ENCODE assay signal across 13 mouse cellular contexts in genomic region chr9:94410042-94410441, GRCm38 (mm10).
DNase-seq lines count a peak whose midpoint lies in the region; ATAC-seq lines count a peak whose summit lies in the region.
"Had no signal": no experiment of that assay in that cellular context is flagged by ENCODE, and none has a peak within 500 bp of the region (broad histone marks: within the 10 kb centered on the region; RNA-seq: fewer than 3 reads in every experiment).

No protein-coding gene starts in this region.

- no peak overlapping the region for H3K4me2 ChIP-seq in hindbrain, embryonic 15.5 days
- no peak overlapping the region for H3K4me2 ChIP-seq in neural tube, embryonic 14.5 days (ENCODE audit: low read depth, low read length)
- H3K4me2 ChIP-seq: embryonic facial prominence, embryonic 12.5 days had no signal

- no peaks in the 10 kb centered on the region for H3K9me3 ChIP-seq in forebrain, embryonic 10.5 days
- H3K9me3 ChIP-seq in hindbrain, embryonic 15.5 days: no peaks in the 10 kb centered on the region
- H3K9me3 ChIP-seq in neural tube, embryonic 14.5 days (ENCODE audit: control insufficient read depth, low read length): no peaks in the 10 kb centered on the region
- H3K9me3 ChIP-seq: embryonic facial prominence, embryonic 12.5 days had no signal

- peaks cover 24% of the 10 kb centered on the region for H3K4me1 ChIP-seq in forebrain, embryonic 10.5 days
- H3K4me1 ChIP-seq in hindbrain, embryonic 15.5 days (replicated peaks): peaks cover 14% of the 10 kb centered on the region; the same call in 1 of the 2 replicates
- no peaks in the 10 kb centered on the region for H3K4me1 ChIP-seq in neural tube, embryonic 14.5 days (ENCODE audit: control insufficient read depth, insufficient read depth, low read length)
- H3K4me1 ChIP-seq: embryonic facial prominence, embryonic 12.5 days had no signal

- H3K9ac ChIP-seq in hindbrain, embryonic 15.5 days: no peak overlapping the region
- no peak overlapping the region for H3K9ac ChIP-seq in neural tube, embryonic 14.5 days (replicated peaks; ENCODE audit: low read depth, low read length)
- H3K9ac ChIP-seq: embryonic facial prominence, embryonic 12.5 days had no signal

- ATAC-seq in hindbrain, embryonic 15.5 days (ENCODE audit: low FRiP score, low read depth): peak; percentile 94
- ATAC-seq in neural tube, embryonic 14.5 days (ENCODE audit: low read depth): peak; percentile 93
- no peak for ATAC-seq in erythroid progenitor cell, adult 5-6 weeks (replicated peaks; ENCODE audit: low FRiP score, poor library complexity, severe bottlenecking)
- ATAC-seq: lung, postnatal 0 days had no signal

- no peaks in the 10 kb centered on the region for H3K27me3 ChIP-seq in forebrain, embryonic 10.5 days (ENCODE audit: poor library complexity, severe bottlenecking)
- H3K27me3 ChIP-seq in hindbrain, embryonic 15.5 days: no peaks in the 10 kb centered on the region
- no peaks in the 10 kb centered on the region for H3K27me3 ChIP-seq in neural tube, embryonic 14.5 days (ENCODE audit: control insufficient read depth, insufficient read depth, low read length)
- H3K27me3 ChIP-seq: embryonic facial prominence, embryonic 12.5 days had no signal

- H3K4me3 ChIP-seq in forebrain, embryonic 10.5 days: no peak overlapping the region
- no peak overlapping the region for H3K4me3 ChIP-seq in hindbrain, embryonic 15.5 days
- H3K4me3 ChIP-seq in neural tube, embryonic 14.5 days (ENCODE audit: low read depth, low read length): no peak overlapping the region
- H3K4me3 ChIP-seq: embryonic facial prominence, embryonic 12.5 days; gastrocnemius, adult 2 months had no signal

- whole genome bisulfite sequencing in forebrain, embryonic 10.5 days: 52% methylated on average over 3 of the region's 3 CpGs
- 9% methylated on average over 3 of the region's 3 CpGs for whole genome bisulfite sequencing in hindbrain, embryonic 15.5 days
- 9% methylated on average over 3 of the region's 3 CpGs for WGBS in neural tube, embryonic 14.5 days

- DNase-seq in cerebellum, postnatal 10 days: peak; percentile 75 to 86
- no peak for DNase-seq in cerebellum, adult 11-12 months
- DNase-seq in forebrain, embryonic 10.5 days (ENCODE audit: extremely low spot score, low spot score): peak; percentile 33
- DNase-seq in gastrocnemius, postnatal 25 days: no peak
- DNase-seq in right cerebral cortex, postnatal 25 days: no peak
- DNase-seq: gastrocnemius, adult 2 months; heart, postnatal 14 days had no signal

- H3K27ac ChIP-seq in forebrain, embryonic 10.5 days: 0 out of 2 replicates have a peak overlapping the region, but pooled peaks have one; percentile 40
- no peak overlapping the region for H3K27ac ChIP-seq in hindbrain, embryonic 15.5 days (replicated peaks)
- H3K27ac ChIP-seq in neural tube, embryonic 14.5 days (ENCODE audit: low read depth, low read length): no peak overlapping the region
- H3K27ac ChIP-seq: embryonic facial prominence, embryonic 12.5 days; gastrocnemius, adult 2 months; kidney, postnatal 0 days had no signal

- no peaks in the 10 kb centered on the region for H3K36me3 ChIP-seq in forebrain, embryonic 10.5 days (replicated peaks)
- H3K36me3 ChIP-seq in hindbrain, embryonic 15.5 days: no peaks in the 10 kb centered on the region
- no peaks in the 10 kb centered on the region for H3K36me3 ChIP-seq in neural tube, embryonic 14.5 days (ENCODE audit: control insufficient read depth, insufficient read depth, low read length)
- H3K36me3 ChIP-seq: embryonic facial prominence, embryonic 12.5 days had no signal

Comparison
In these comparisons a context has a peak if more than half of its experiments do, and no peak if none do; other contexts are left out.
1. DNase-seq: peak in cerebellum, postnatal 10 days (2 of 2) and forebrain, embryonic 10.5 days (single experiment); none in cerebellum, adult 11-12 months (single experiment), gastrocnemius, postnatal 25 days (single experiment) and right cerebral cortex, postnatal 25 days (single experiment).